8 mouse cellular contexts compared by ENCODE assay signal in the genomic region with DNA sequence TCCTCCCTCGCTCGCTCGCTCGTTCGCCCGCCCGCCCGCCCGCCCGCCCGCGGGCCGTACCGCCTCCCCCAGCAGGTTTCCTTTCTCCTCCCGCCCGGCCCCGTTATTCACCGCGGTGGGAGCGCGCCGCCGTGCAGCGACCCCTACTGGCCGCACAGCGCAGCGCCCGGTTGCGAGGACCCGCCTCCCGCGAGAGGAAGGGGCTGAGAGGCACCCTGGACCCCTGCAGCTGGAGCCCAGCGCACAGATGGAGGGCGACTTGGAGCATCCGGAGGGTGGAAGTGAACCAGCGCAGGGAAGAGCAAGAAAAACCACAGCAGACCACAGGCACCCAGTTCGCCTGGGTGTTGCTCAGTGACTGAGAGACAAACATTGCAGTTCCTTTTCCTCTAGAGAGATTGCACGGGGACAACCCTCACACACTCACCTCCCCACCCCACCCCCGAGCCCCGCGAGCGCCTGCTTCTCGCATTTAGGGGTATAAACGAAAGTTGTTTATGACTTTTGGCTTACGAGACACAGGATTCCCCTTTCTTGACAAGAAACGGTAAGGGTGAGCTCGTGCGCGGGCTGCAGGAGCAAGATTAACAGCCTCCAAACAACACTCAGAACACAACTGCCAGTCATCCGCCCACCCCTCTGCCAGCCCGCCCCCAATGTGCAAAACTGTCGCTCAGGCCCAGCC. TPM values are rescaled to one million over a fixed set of nuclear protein-coding genes. Genes with fewer than 3 reads are reported as not detected.
DNase-seq lines count a peak whose midpoint lies in the region; ATAC-seq lines count a peak whose summit lies in the region.

No protein-coding gene starts in this region.

- H3K9me3 ChIP-seq in hindbrain, embryonic 13.5 days, result no peaks in the 10 kb centered on the region

- peak; percentile 91 for DNase-seq in ZHBTc4 (ENCODE audit: low read depth, low spot score)
- DNase-seq in cerebellum, postnatal 14 days, result peak; percentile 88 to 90
- DNase-seq in frontal cortex, postnatal 25 days (ENCODE audit: low spot score in 2 of 2), result peak; percentile 51 to 55
- DNase-seq in layer of hippocampus, postnatal 36 days, result peak; percentile 80 to 83
- DNase-seq in right cerebral cortex, adult 18-20 months, result peak; percentile 71
- peak; percentile 31 for DNase-seq in urinary bladder, postnatal 10 days (ENCODE audit: low spot score)

- H3K36me3 ChIP-seq in hindbrain, embryonic 13.5 days, result no peaks in the 10 kb centered on the region

- peak overlapping the region; percentile 96 for H3K4me2 ChIP-seq in hindbrain, embryonic 13.5 days

- H3K27ac ChIP-seq in hindbrain, embryonic 13.5 days, result peak overlapping the region; percentile 18; the same call in 1 of the 2 replicates

- peaks cover 31% of the 10 kb centered on the region for H3K4me1 ChIP-seq in hindbrain, embryonic 13.5 days (replicated peaks)

- ATAC-seq in hindbrain, embryonic 13.5 days (ENCODE audit: low FRiP score), result peak; percentile 89
- ATAC-seq in megakaryocyte, adult 5-6 weeks (ENCODE audit: poor library complexity, severe bottlenecking), result peak; percentile 76

- H3K4me3 ChIP-seq in hindbrain, embryonic 13.5 days, result peak overlapping the region; percentile 79

- 0 out of 2 replicates have a peak, but pooled peaks cover 5% of the 10 kb centered on the region for H3K27me3 ChIP-seq in hindbrain, embryonic 13.5 days

- H3K9ac ChIP-seq in hindbrain, embryonic 13.5 days, result peak overlapping the region; percentile 86

- WGBS in hindbrain, embryonic 13.5 days, result under 1% methylated on average over 38 of the region's 52 CpGs

RNA-seq across cellular contexts. Expression of gene Iqgap2, which starts 0.3 kb away (rescaled TPM):
- 5.4 and 5.9 TPM in 2 replicates for polyA plus RNA-seq in hindbrain, embryonic 13.5 days (2015; fragmentation: Nextera tagmentation; extraction: Ambion mirVana)
- total RNA-seq in layer of hippocampus, postnatal 36 days (2021), result 10 to 100 TPM; 86.9 to 92.4 TPM
- total RNA-seq in megakaryocyte, adult 5-6 weeks (2015), result 143 and 152 TPM in 2 replicates
- 223 and 240 TPM in 2 replicates for total RNA-seq in megakaryocyte, adult 5-6 weeks (2017)

Comparison
In these comparisons a context has a peak if more than half of its experiments do, and no peak if none do; other contexts are left out.
1. Peak in every context shown above with its lines: DNase-seq, ATAC-seq, H3K4me3 ChIP-seq and H3K27ac ChIP-seq.
2. DNase-seq: peak in every context shown above with its lines; median percentile 91 in ZHBTc4; 89 in cerebellum, postnatal 14 days; 82 in layer of hippocampus, postnatal 36 days; 71 in right cerebral cortex, adult 18-20 months; 53 in frontal cortex, postnatal 25 days; 31 in urinary bladder, postnatal 10 days.